In genomic region chr9:33856169-33856568, GRCm38 (mm10) we compare ENCODE assay signal across 9 mouse cellular contexts.
A peak's percentile ranks its signal among the peaks of the same experiment; 100 is the strongest.
DNase-seq lines count a peak whose midpoint lies in the region; ATAC-seq lines count a peak whose summit lies in the region.
"Had no signal": no experiment of that assay in that cellular context is flagged by ENCODE, and none has a peak within 500 bp of the region (broad histone marks: within the 10 kb centered on the region; RNA-seq: fewer than 3 reads in every experiment).

No protein-coding gene starts in this region.

- no peak for ATAC-seq in neural tube, embryonic 11.5 days (ENCODE audit: insufficient read depth, low FRiP score, low TSS enrichment)
- no peak for ATAC-seq in granulocyte monocyte progenitor cell, adult 5-6 weeks (replicated peaks; ENCODE audit: poor library complexity, severe bottlenecking)

- no peaks in the 10 kb centered on the region for H3K4me1 ChIP-seq in neural tube, embryonic 11.5 days (ENCODE audit: control insufficient read depth, insufficient read depth, low read length)
- H3K4me1 ChIP-seq: liver, embryonic 13.5 days had no signal

- no peaks in the 10 kb centered on the region for H3K36me3 ChIP-seq in neural tube, embryonic 11.5 days (ENCODE audit: control insufficient read depth, insufficient read depth, low read length)
- H3K36me3 ChIP-seq: liver, embryonic 13.5 days had no signal

- H3K27ac ChIP-seq in neural tube, embryonic 11.5 days (ENCODE audit: low read depth, low read length) = no peak overlapping the region
- H3K27ac ChIP-seq: liver, embryonic 13.5 days had no signal

- peak; percentile 6 for DNase-seq in cerebellum, adult 8-10 months
- no peak for DNase-seq in cerebellum, adult 9-11 months
- DNase-seq in left cerebral cortex, adult 18-20 months (ENCODE audit: low spot score in 2 of 2) = peak; percentile 16 to 51
- DNase-seq in left cerebral cortex, postnatal 36 days (ENCODE audit: low spot score in 2 of 2) = no peak
- peak; percentile 24 for DNase-seq in ZHBTc4 (ENCODE audit: low read depth, low spot score)
- peak; percentile 25 to 38 for DNase-seq in heart, postnatal 36 days
- peak; percentile 29 for DNase-seq in neural tube, embryonic 11.5 days (ENCODE audit: low spot score)
- DNase-seq: liver, embryonic 13.5 days had no signal

- no peaks in the 10 kb centered on the region for H3K27me3 ChIP-seq in neural tube, embryonic 11.5 days (ENCODE audit: control insufficient read depth, insufficient read depth, low read length)
- H3K27me3 ChIP-seq: liver, embryonic 13.5 days had no signal

- no peak overlapping the region for H3K4me2 ChIP-seq in neural tube, embryonic 11.5 days (ENCODE audit: low read depth)
- H3K4me2 ChIP-seq: liver, embryonic 13.5 days had no signal

- 53% methylated on average over 2 of the region's 2 CpGs for WGBS in neural tube, embryonic 11.5 days

- intact Hi-C loops in left cerebral cortex, postnatal 36 days (cut with DNase I) = loop anchor here (10.0 kb wide), 1 partner anchor 629 kb away; the partner anchor contains the start of gene Kirrel3
- intact Hi-C loops in heart, postnatal 36 days (cut with DNase I) = loop anchor here (10.0 kb wide), 1 partner anchor 1159 kb away; no protein-coding TSS in a partner anchor

- no peak overlapping the region for H3K9ac ChIP-seq in neural tube, embryonic 11.5 days (ENCODE audit: low read length)
- H3K9ac ChIP-seq: liver, embryonic 13.5 days had no signal

- H3K4me3 ChIP-seq in neural tube, embryonic 11.5 days (ENCODE audit: low read depth, low read length) = no peak overlapping the region
- H3K4me3 ChIP-seq: liver, embryonic 13.5 days had no signal

- no peaks in the 10 kb centered on the region for H3K9me3 ChIP-seq in neural tube, embryonic 11.5 days (ENCODE audit: control insufficient read depth, low read length)
- H3K9me3 ChIP-seq: liver, embryonic 13.5 days had no signal

Comparison
In these comparisons a context has a peak if more than half of its experiments do, and no peak if none do; other contexts are left out.
1. DNase-seq: peak in cerebellum, adult 8-10 months (single experiment), left cerebral cortex, adult 18-20 months (2 of 2), ZHBTc4 (single experiment), heart, postnatal 36 days (2 of 2) and neural tube, embryonic 11.5 days (single experiment); none in cerebellum, adult 9-11 months (single experiment) and left cerebral cortex, postnatal 36 days (0 of 2).